Comparison of ENCODE assay signal across 8 mouse cellular contexts in genomic region chr3:153973949-153974760, GRCm38 (mm10). TPM values are rescaled to one million over a fixed set of nuclear protein-coding genes. Genes with fewer than 3 reads are reported as not detected.
DNase-seq lines count a peak whose midpoint lies in the region; ATAC-seq and TF ChIP-seq lines count a peak whose summit lies in the region.

No protein-coding gene starts in this region.

- H3K36me3 ChIP-seq in kidney, embryonic 15.5 days, result no peaks in the 10 kb centered on the region
- H3K36me3 ChIP-seq in kidney, adult 2 months (ENCODE audit: control insufficient read depth, insufficient read depth, low read length), result no peaks in the 10 kb centered on the region
- no peaks in the 10 kb centered on the region for H3K36me3 ChIP-seq in forebrain, postnatal 0 days (ENCODE audit: insufficient read depth)
- no peaks in the 10 kb centered on the region for H3K36me3 ChIP-seq in midbrain, embryonic 10.5 days

- no peaks in the 10 kb centered on the region for H3K9me3 ChIP-seq in kidney, embryonic 15.5 days (replicated peaks)
- H3K9me3 ChIP-seq in forebrain, postnatal 0 days (ENCODE audit: low read length), result no peaks in the 10 kb centered on the region
- peaks cover 4% of the 10 kb centered on the region; the same call in 1 of the 2 replicates for H3K9me3 ChIP-seq in midbrain, embryonic 10.5 days (replicated peaks)

- 7% methylated on average over 21 of the region's 21 CpGs for WGBS in kidney, embryonic 15.5 days
- WGBS in kidney, adult 2 months, result 8% methylated on average over 21 of the region's 21 CpGs
- WGBS in forebrain, postnatal 0 days, result 5% methylated on average over 20 of the region's 21 CpGs
- WGBS in midbrain, embryonic 10.5 days, result 3% methylated on average over 21 of the region's 21 CpGs

- peak overlapping the region; percentile 49 for H3K9ac ChIP-seq in kidney, embryonic 15.5 days
- peak overlapping the region; percentile 73 for H3K9ac ChIP-seq in forebrain, postnatal 0 days

- H3K4me3 ChIP-seq in kidney, embryonic 15.5 days (replicated peaks), result peak overlapping the region; percentile 58
- H3K4me3 ChIP-seq in kidney, adult 2 months (ENCODE audit: insufficient read depth, low read depth, low read length), result no peak overlapping the region
- H3K4me3 ChIP-seq in forebrain, postnatal 0 days (ENCODE audit: low read depth, low read length), result peak overlapping the region; percentile 63
- peak overlapping the region; percentile 66 for H3K4me3 ChIP-seq in midbrain, embryonic 10.5 days

- peak; percentile 41 for ATAC-seq in kidney, embryonic 15.5 days (replicated peaks; ENCODE audit: low FRiP score)
- ATAC-seq in forebrain, postnatal 0 days, result peak; percentile 53; the same call in 1 of the 2 replicates

- peaks cover 54% of the 10 kb centered on the region for H3K27me3 ChIP-seq in kidney, embryonic 15.5 days
- H3K27me3 ChIP-seq in kidney, adult 2 months (replicated peaks; ENCODE audit: control insufficient read depth, insufficient read depth, low read length), result 0 out of 2 replicates have a peak, but pooled peaks cover 1% of the 10 kb centered on the region
- no peaks in the 10 kb centered on the region for H3K27me3 ChIP-seq in forebrain, postnatal 0 days (ENCODE audit: insufficient read depth, low read length)
- H3K27me3 ChIP-seq in midbrain, embryonic 10.5 days (ENCODE audit: low read depth, poor library complexity, severe bottlenecking), result peaks cover 60% of the 10 kb centered on the region

- H3K4me1 ChIP-seq in kidney, embryonic 15.5 days, result peaks cover 25% of the 10 kb centered on the region
- 0 out of 2 replicates have a peak, but pooled peaks cover 2% of the 10 kb centered on the region for H3K4me1 ChIP-seq in kidney, adult 2 months (ENCODE audit: control insufficient read depth, insufficient read depth, low read length)
- peaks cover 7% of the 10 kb centered on the region; the same call in 1 of the 2 replicates for H3K4me1 ChIP-seq in forebrain, postnatal 0 days (ENCODE audit: insufficient read depth)
- peaks cover 31% of the 10 kb centered on the region for H3K4me1 ChIP-seq in midbrain, embryonic 10.5 days

- no peak for TF ChIP-seq POLR2A in kidney, adult 2 months (IDR thresholded peaks at IDR 0.05; ENCODE audit: low read depth, low read length)

- no peak overlapping the region for H3K27ac ChIP-seq in kidney, embryonic 15.5 days
- H3K27ac ChIP-seq in kidney, adult 2 months (ENCODE audit: insufficient read depth, low read depth, low read length), result no peak overlapping the region
- peak overlapping the region; percentile 50; the same call in 1 of the 2 replicates for H3K27ac ChIP-seq in forebrain, postnatal 0 days (ENCODE audit: low read depth, low read length)
- peak overlapping the region; percentile 83 for H3K27ac ChIP-seq in midbrain, embryonic 10.5 days (replicated peaks)

- TF ChIP-seq CTCF in kidney, adult 2 months (conservative IDR thresholded peaks at IDR 0.05; ENCODE audit: insufficient read depth, insufficient read length, low read depth, low read length), result no peak
- no peak for TF ChIP-seq CTCF in forebrain, postnatal 0 days (IDR thresholded peaks at IDR 0.05; ENCODE audit: low read depth)

- H3K4me2 ChIP-seq in kidney, embryonic 15.5 days, result peak overlapping the region; percentile 99
- peak overlapping the region; percentile 94 for H3K4me2 ChIP-seq in forebrain, postnatal 0 days (ENCODE audit: low read depth)

- DNase-seq in kidney, adult 2 months, result no peak
- DNase-seq in cerebellum, adult 11-12 months, result peak; percentile 57
- DNase-seq in forebrain, postnatal 0 days, result peak; percentile 47
- DNase-seq in midbrain, embryonic 10.5 days (ENCODE audit: low spot score), result peak; percentile 40
- DNase-seq in spleen, postnatal 4 days (ENCODE audit: low spot score in 2 of 2), result no peak
- no peak for DNase-seq in yolk sac, embryonic 10.5 days (ENCODE audit: low spot score)
- DNase-seq in ovary, postnatal 10 days (ENCODE audit: low spot score), result no peak

RNA-seq across cellular contexts. Expression of gene Slc44a5, which starts 0.9 kb away (rescaled TPM):
- 0.50 and 0.58 TPM in 2 replicates for polyA plus RNA-seq in kidney, embryonic 15.5 days (2015; fragmentation: Nextera tagmentation; extraction: Ambion mirVana)
- 0.03 TPM in 1 of 2 replicates, not detected in the other for polyA plus RNA-seq in kidney, adult 2 months (2012; rRNA removed)
- 29.1 and 39.5 TPM in 2 replicates for total RNA-seq in forebrain, postnatal 0 days (2014; rRNA removed)
- 5.7 and 8.4 TPM in 2 replicates for polyA plus RNA-seq in forebrain, postnatal 0 days (2015; fragmentation: Nextera tagmentation; extraction: Ambion mirVana)
- polyA plus RNA-seq in midbrain, embryonic 10.5 days (2016; fragmentation: Nextera tagmentation; extraction: Ambion mirVana), result 3.6 and 4.2 TPM in 2 replicates

RNA-seq across cellular contexts. Expression of gene Acadm, which starts 29.7 kb away (rescaled TPM):
- 113 and 122 TPM in 2 replicates for polyA plus RNA-seq in kidney, embryonic 15.5 days (2015; fragmentation: Nextera tagmentation; extraction: Ambion mirVana)
- 383 and 404 TPM in 2 replicates for polyA plus RNA-seq in kidney, adult 2 months (2012; rRNA removed)
- total RNA-seq in forebrain, postnatal 0 days (2014; rRNA removed), result 31.5 and 32.4 TPM in 2 replicates
- 39.7 and 40.1 TPM in 2 replicates for polyA plus RNA-seq in forebrain, postnatal 0 days (2015; fragmentation: Nextera tagmentation; extraction: Ambion mirVana)
- polyA plus RNA-seq in midbrain, embryonic 10.5 days (2016; fragmentation: Nextera tagmentation; extraction: Ambion mirVana), result 44.4 and 53.5 TPM in 2 replicates

Comparison
In these comparisons a context has a peak if more than half of its experiments do, and no peak if none do; other contexts are left out.
1. H3K27ac ChIP-seq: peak in forebrain, postnatal 0 days (single experiment) and midbrain, embryonic 10.5 days (single experiment); none in kidney, embryonic 15.5 days (single experiment) and kidney, adult 2 months (single experiment).
2. DNase-seq: peak in cerebellum, adult 11-12 months (single experiment), forebrain, postnatal 0 days (single experiment) and midbrain, embryonic 10.5 days (single experiment); none in kidney, adult 2 months (single experiment), spleen, postnatal 4 days (0 of 2), yolk sac, embryonic 10.5 days (single experiment) and ovary, postnatal 10 days (single experiment).